Mouse (Mus musculus): Measurements from ENCODE around the gene Psmb9. TPM values are rescaled to one million over a fixed set of nuclear protein-coding genes. Genes with fewer than 3 reads are reported as not detected.
"Not testable (repeated sequence)": the region's sequence is repeated elsewhere in the genome, so short reads cannot be mapped to it uniquely, and the experiment has no call there.

The Psmb9 gene
- polyA plus RNA-seq, 1 experiment from 2014 or later, result 1.3 TPM

- no peak overlapping the region for H3K4me3 ChIP-seq (ENCODE audit: low read depth, low read length)
- H3K4me1 ChIP-seq (ENCODE audit: control insufficient read depth, insufficient read depth, low read length), result no peaks in the 10 kb centered on the region
- no peak overlapping the region for H3K27ac ChIP-seq (ENCODE audit: low read depth, low read length)
- H3K4me2 ChIP-seq, result no peak overlapping the region
- no peaks in the 10 kb centered on the region for H3K9me3 ChIP-seq (ENCODE audit: control insufficient read depth, low read length)
- DNase-seq (ENCODE audit: low spot score, missing footprints), result no peak
- 82% methylated on average over 6 of the region's 6 CpGs for WGBS
- no peak for ATAC-seq (ENCODE audit: low FRiP score)
- no peak overlapping the region for H3K9ac ChIP-seq (ENCODE audit: low read length)
- no peaks in the 10 kb centered on the region for H3K27me3 ChIP-seq (ENCODE audit: control insufficient read depth, insufficient read depth, low read length)
- no peaks in the 10 kb centered on the region for H3K36me3 ChIP-seq (ENCODE audit: control insufficient read depth, insufficient read depth, low read length)
These were observed 22.4 kb downstream of the Psmb9 start for GRCm38 (mm10) chr17:34165033-34165730.

- DNase-seq (ENCODE audit: low spot score, missing footprints) (no peak), ATAC-seq (ENCODE audit: low FRiP score) (no peak)
- no peak overlapping the region for H3K9ac ChIP-seq (ENCODE audit: low read length)
- H3K9me3 ChIP-seq (ENCODE audit: control insufficient read depth, low read length), result no peaks in the 10 kb centered on the region
- no peaks in the 10 kb centered on the region for H3K27me3 ChIP-seq (ENCODE audit: control insufficient read depth, insufficient read depth, low read length)
- H3K27ac ChIP-seq (ENCODE audit: low read depth, low read length), result no peak overlapping the region
- WGBS, result 43% methylated on average over 9 of the region's 9 CpGs
- no peaks in the 10 kb centered on the region for H3K4me1 ChIP-seq (ENCODE audit: control insufficient read depth, insufficient read depth, low read length)
- H3K4me3 ChIP-seq (ENCODE audit: low read depth, low read length), result no peak overlapping the region
- H3K36me3 ChIP-seq (ENCODE audit: control insufficient read depth, insufficient read depth, low read length), result no peaks in the 10 kb centered on the region
- H3K4me2 ChIP-seq, result no peak overlapping the region
These were observed 23.2 kb downstream of the Psmb9 start for GRCm38 (mm10) chr17:34164202-34164895.

- Histone ChIP-seq H3K4me1 (ENCODE audit: control insufficient read depth, insufficient read depth, low read length) (no peaks in the 10 kb centered on the region), H3K4me2 (no peak overlapping the region), H3K27ac (ENCODE audit: low read depth, low read length) (no peak overlapping the region), H3K36me3 (ENCODE audit: control insufficient read depth, insufficient read depth, low read length) (no peaks in the 10 kb centered on the region), H3K4me3 (ENCODE audit: low read depth, low read length) (no peak overlapping the region), H3K9me3 (ENCODE audit: control insufficient read depth, low read length) (no peaks in the 10 kb centered on the region), H3K27me3 (ENCODE audit: control insufficient read depth, insufficient read depth, low read length) (no peaks in the 10 kb centered on the region), H3K9ac (ENCODE audit: low read length) (no peak overlapping the region)
- DNase-seq (ENCODE audit: low spot score, missing footprints) (no peak), ATAC-seq (ENCODE audit: low FRiP score) (no peak)
- WGBS, result 66% methylated on average over 5 of the region's 5 CpGs
These were observed 32.0 kb downstream of the Psmb9 start for GRCm38 (mm10) chr17:34155534-34155933.

GRCm38 (mm10) chr17:34152923-34153322, 34.6 kb downstream of the Psmb9 start, which contains the start of gene H2-DMb1:
Gene H2-DMb1, plus strand, starts transcription at chr17:34153072.
- Histone ChIP-seq H3K27ac (ENCODE audit: low read depth, low read length) (no peak within 1 kb of the TSS), H3K4me1 (ENCODE audit: control insufficient read depth, insufficient read depth, low read length) (no peaks in the 10 kb centered on the region), H3K4me2 (no peak within 1 kb of the TSS), H3K9ac (ENCODE audit: low read length) (no peak within 1 kb of the TSS), H3K9me3 (ENCODE audit: control insufficient read depth, low read length) (no peaks in the 10 kb centered on the region), H3K4me3 (ENCODE audit: low read depth, low read length) (no peak within 1 kb of the TSS), H3K27me3 (ENCODE audit: control insufficient read depth, insufficient read depth, low read length) (no peaks in the 10 kb centered on the region), H3K36me3 (ENCODE audit: control insufficient read depth, insufficient read depth, low read length) (no peaks in the 10 kb centered on the region)
- ATAC-seq (ENCODE audit: low FRiP score), result no peak
- WGBS, result 62% methylated on average over 4 of the region's 4 CpGs
- no peak for DNase-seq (ENCODE audit: low spot score, missing footprints)

GRCm38 (mm10) chr17:34144960-34145371, 42.6 kb downstream of the Psmb9 start:
- Histone ChIP-seq H3K27me3 (ENCODE audit: control insufficient read depth, insufficient read depth, low read length) (peaks cover 9% of the 10 kb centered on the region), H3K27ac (ENCODE audit: low read depth, low read length) (no peak overlapping the region), H3K36me3 (ENCODE audit: control insufficient read depth, insufficient read depth, low read length) (no peaks in the 10 kb centered on the region), H3K9ac (ENCODE audit: low read length) (no peak overlapping the region), H3K9me3 (ENCODE audit: control insufficient read depth, low read length) (no peaks in the 10 kb centered on the region), H3K4me3 (ENCODE audit: low read depth, low read length) (no peak overlapping the region), H3K4me1 (ENCODE audit: control insufficient read depth, insufficient read depth, low read length) (no peaks in the 10 kb centered on the region), H3K4me2 (no peak overlapping the region)
- DNase-seq (ENCODE audit: low spot score, missing footprints) (no peak), ATAC-seq (ENCODE audit: low FRiP score) (no peak)
- WGBS, result 59% methylated on average over 3 of the region's 3 CpGs

- not testable (repeated sequence) for H3K4me1 ChIP-seq (ENCODE audit: control insufficient read depth, insufficient read depth, low read length); ATAC-seq (ENCODE audit: low FRiP score); H3K9me3 ChIP-seq (ENCODE audit: control insufficient read depth, low read length); H3K4me3 ChIP-seq (ENCODE audit: low read depth, low read length); H3K9ac ChIP-seq (ENCODE audit: low read length); H3K4me2 ChIP-seq; H3K27ac ChIP-seq (ENCODE audit: low read depth, low read length); DNase-seq (ENCODE audit: low spot score, missing footprints); H3K36me3 ChIP-seq (ENCODE audit: control insufficient read depth, insufficient read depth, low read length)
- peaks cover 13% of the 10 kb centered on the region for H3K27me3 ChIP-seq (ENCODE audit: control insufficient read depth, insufficient read depth, low read length)
- WGBS, result 85% methylated on average over 4 of the region's 4 CpGs
These were observed 43.3 kb downstream of the Psmb9 start for GRCm38 (mm10) chr17:34144221-34144620.

GRCm38 (mm10) chr17:34143461-34143860, 44.1 kb downstream of the Psmb9 start:
- WGBS, result 83% methylated on average over 5 of the region's 5 CpGs
- no peaks in the 10 kb centered on the region for H3K36me3 ChIP-seq (ENCODE audit: control insufficient read depth, insufficient read depth, low read length)
- H3K27me3 ChIP-seq (ENCODE audit: control insufficient read depth, insufficient read depth, low read length), result peaks cover 19% of the 10 kb centered on the region
- no peak overlapping the region for H3K9ac ChIP-seq (ENCODE audit: low read length)
- ATAC-seq (ENCODE audit: low FRiP score), result no peak
- no peak overlapping the region for H3K4me2 ChIP-seq
- no peaks in the 10 kb centered on the region for H3K9me3 ChIP-seq (ENCODE audit: control insufficient read depth, low read length)
- no peak overlapping the region for H3K27ac ChIP-seq (ENCODE audit: low read depth, low read length)
- peaks cover 3% of the 10 kb centered on the region; the same call in 1 of the 2 replicates for H3K4me1 ChIP-seq (ENCODE audit: control insufficient read depth, insufficient read depth, low read length)
- DNase-seq (ENCODE audit: low spot score, missing footprints), result no peak
- H3K4me3 ChIP-seq (ENCODE audit: low read depth, low read length), result no peak overlapping the region

- H3K9me3 ChIP-seq (ENCODE audit: control insufficient read depth, low read length), result no peaks in the 10 kb centered on the region
- H3K36me3 ChIP-seq (ENCODE audit: control insufficient read depth, insufficient read depth, low read length), result no peaks in the 10 kb centered on the region
- no peak within 1 kb of the TSS for H3K27ac ChIP-seq (ENCODE audit: low read depth, low read length)
- WGBS, result 33% methylated on average over 7 of the region's 7 CpGs
- H3K27me3 ChIP-seq (ENCODE audit: control insufficient read depth, insufficient read depth, low read length), result peaks cover 23% of the 10 kb centered on the region
- no peak within 1 kb of the TSS for H3K4me3 ChIP-seq (ENCODE audit: low read depth, low read length)
- ATAC-seq (ENCODE audit: low FRiP score) (no peak), DNase-seq (ENCODE audit: low spot score, missing footprints) (no peak)
- H3K4me2 ChIP-seq, result no peak within 1 kb of the TSS
- no peak within 1 kb of the TSS for H3K9ac ChIP-seq (ENCODE audit: low read length)
- H3K4me1 ChIP-seq (ENCODE audit: control insufficient read depth, insufficient read depth, low read length), result peaks cover 3% of the 10 kb centered on the region; the same call in 1 of the 2 replicates
These were observed 44.5 kb downstream of the Psmb9 start, which contains the start of gene H2-DMb2 for GRCm38 (mm10) chr17:34143033-34143432. Gene H2-DMb2, plus strand, starts transcription at chr17:34143307.

- H3K9ac ChIP-seq (ENCODE audit: low read length), result no peak overlapping the region
- H3K4me2 ChIP-seq, result no peak overlapping the region
- H3K4me1 ChIP-seq (ENCODE audit: control insufficient read depth, insufficient read depth, low read length), result peaks cover 3% of the 10 kb centered on the region; the same call in 1 of the 2 replicates
- no peaks in the 10 kb centered on the region for H3K9me3 ChIP-seq (ENCODE audit: control insufficient read depth, low read length)
- H3K27me3 ChIP-seq (ENCODE audit: control insufficient read depth, insufficient read depth, low read length), result peaks cover 23% of the 10 kb centered on the region
- DNase-seq (ENCODE audit: low spot score, missing footprints), result no peak
- H3K4me3 ChIP-seq (ENCODE audit: low read depth, low read length), result no peak overlapping the region
- 87% methylated on average over 7 of the region's 7 CpGs for WGBS
- no peaks in the 10 kb centered on the region for H3K36me3 ChIP-seq (ENCODE audit: control insufficient read depth, insufficient read depth, low read length)
- ATAC-seq (ENCODE audit: low FRiP score), result no peak
- H3K27ac ChIP-seq (ENCODE audit: low read depth, low read length), result no peak overlapping the region
These were observed 45.0 kb downstream of the Psmb9 start for GRCm38 (mm10) chr17:34142456-34143010.
